Mouse (Mus musculus) G1E (cell line): ENCODE results near the gene 4933428M09Rik.

Source experiments
- CTCF ChIP-seq: IDR thresholded peaks from 2 replicates; pipeline ENCODE4 v1.5.1; 2012; ENCODE audit warnings: low read depth, low read length, inconsistent platforms, mixed read lengths
- GATA1 ChIP-seq: IDR thresholded peaks from 2 replicates; pipeline ENCODE4 v1.6.1; 2012; ENCODE audit warnings: borderline replicate concordance, low read length, inconsistent platforms, mixed read lengths
- GATA2 ChIP-seq: IDR thresholded peaks from 2 replicates; pipeline ENCODE4 v1.6.1; 2012; ENCODE audit warnings: low read depth, low read length, inconsistent platforms, borderline replicate concordance

DNA sequence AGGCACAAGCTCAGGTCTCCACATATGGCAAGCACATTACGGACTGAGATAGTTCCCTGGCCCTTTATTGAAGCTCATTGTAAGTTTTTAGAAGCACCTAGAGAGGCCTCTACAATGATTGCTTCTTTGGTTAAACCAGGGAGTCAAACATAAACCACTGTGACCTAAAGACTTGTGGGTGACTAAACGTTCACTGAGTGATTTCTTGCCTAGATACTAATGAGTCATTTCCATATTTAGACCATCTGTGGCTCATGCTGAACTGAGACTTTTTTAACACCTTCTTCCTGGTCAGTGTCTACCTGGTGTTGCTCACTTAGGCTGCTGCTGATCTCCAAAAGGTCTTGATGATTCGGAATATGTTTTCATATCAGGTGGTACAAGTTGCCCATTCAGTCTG lies 42.9 kb downstream of the 4933428M09Rik start:
- TF ChIP-seq GATA1 (no peak), CTCF (no peak), GATA2 (no peak)
